Mouse (Mus musculus): ENCODE measurements around the gene Ssmem1. TPM values are rescaled to one million over a fixed set of nuclear protein-coding genes. Genes with fewer than 3 reads are reported as not detected.

Gene Ssmem1
- 0.15 and 0.36 TPM in 2 replicates for polyA plus RNA-seq (2014; fragmentation: Nextera tagmentation; extraction: Ambion mirVana)

DNA sequence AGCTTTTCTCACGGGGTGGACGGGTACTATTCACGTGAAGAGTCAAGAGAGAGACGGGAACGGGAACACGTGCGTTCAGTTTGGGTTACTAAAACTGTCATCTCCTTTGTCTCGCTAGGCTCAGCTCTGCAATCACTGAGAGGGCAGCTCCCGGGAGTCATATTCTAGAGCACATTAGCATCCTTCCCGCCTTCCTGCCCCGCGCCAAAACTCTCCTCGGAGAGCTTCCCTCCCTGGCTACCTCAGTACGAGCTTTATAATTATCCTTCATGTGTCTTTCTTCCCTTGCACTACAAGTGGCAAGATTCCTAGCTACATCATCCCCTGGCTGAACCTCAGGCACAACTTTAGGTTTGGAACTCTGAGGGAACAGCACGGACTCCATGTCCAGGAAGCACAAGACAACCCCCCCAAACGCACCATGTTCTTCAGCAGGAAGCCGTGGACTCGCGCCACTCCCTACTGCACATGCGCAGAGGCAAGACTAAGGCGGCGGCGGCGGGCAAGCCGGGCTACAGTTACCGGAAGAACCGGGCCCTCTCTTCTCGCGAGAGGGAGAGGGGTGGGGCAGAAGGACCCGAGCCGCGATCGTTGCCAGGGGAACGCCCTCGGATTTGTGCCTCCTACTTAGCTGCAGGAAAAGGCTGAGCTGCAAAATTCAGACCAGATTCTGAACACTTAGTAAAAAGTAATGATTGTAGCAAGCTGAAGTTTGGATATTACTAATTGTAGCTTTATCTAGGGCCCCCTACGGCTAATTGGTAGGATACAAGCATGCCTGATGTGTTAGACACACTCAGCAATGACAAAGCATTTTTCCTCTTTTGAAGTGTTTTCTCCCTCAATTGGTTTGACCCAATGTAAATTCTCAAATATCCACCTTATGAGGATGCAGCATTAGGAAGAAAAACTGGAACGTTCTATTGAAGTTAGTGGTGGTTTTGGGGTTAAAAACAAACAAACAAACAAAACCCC lies at the start of gene Ssmem1, which contains the start of gene Tmem209:
TSS of gene Ssmem1 (plus strand) at position 585 of the 975 bp plus-strand sequence.
TSS of gene Tmem209 (minus strand) at position 519 of the 975 bp plus-strand sequence.
- under 1% methylated on average over 37 of the region's 37 CpGs for WGBS
- H3K36me3 ChIP-seq (replicated peaks; ENCODE audit: control insufficient read depth, insufficient read depth, low read depth, low read length) = no peaks in the 10 kb centered on the region
- DNase-seq (ENCODE audit: low spot score) = peak; percentile 100

DNA sequence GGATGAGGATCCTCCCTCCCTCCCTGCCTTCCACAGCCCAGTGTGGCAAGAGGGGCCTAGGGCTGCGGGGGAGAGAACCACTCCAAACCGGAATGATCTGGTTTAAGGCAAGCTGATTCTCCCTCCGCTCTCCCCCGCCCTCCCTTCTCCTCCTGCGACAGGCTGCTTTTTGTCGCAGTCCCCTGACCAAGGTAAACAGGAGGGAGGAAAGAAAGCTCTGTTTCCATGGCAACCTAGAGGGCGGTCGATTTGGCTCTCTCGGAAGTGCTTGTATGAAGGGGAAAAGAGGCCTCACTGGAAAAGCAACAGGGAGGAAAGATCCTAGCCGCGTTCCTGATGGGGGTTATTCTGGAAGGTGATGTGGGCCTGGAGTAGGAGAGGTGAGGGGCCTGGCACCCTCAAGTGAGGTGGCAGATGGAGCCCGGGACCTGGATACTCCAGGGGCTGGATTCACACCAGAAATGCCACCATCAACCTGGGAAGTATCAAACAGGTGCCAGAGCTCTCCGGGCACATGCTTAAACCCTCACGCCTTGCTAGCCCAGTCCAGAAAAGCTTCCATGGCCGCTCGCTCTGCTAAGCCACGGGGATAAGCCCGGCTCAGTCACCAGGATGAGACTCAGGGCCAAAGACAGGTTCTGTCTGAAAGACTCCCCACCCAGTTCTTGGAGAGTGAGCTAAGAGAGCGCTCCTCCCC lies 48.8 kb upstream of the Ssmem1 start:
- peak; percentile 98 for DNase-seq (ENCODE audit: low spot score)
- no peaks in the 10 kb centered on the region for H3K27me3 ChIP-seq (ENCODE audit: control insufficient read depth, insufficient read depth, low read length)
- H3K27ac ChIP-seq (replicated peaks; ENCODE audit: low read depth, low read length) = peak overlapping the region; percentile 95
- peak overlapping the region; percentile 85 for H3K9ac ChIP-seq (replicated peaks; ENCODE audit: low read length)
- WGBS = 12% methylated on average over 18 of the region's 19 CpGs
- ATAC-seq (replicated peaks; ENCODE audit: insufficient number of reproducible peaks, low FRiP score, low TSS enrichment, low read depth) = peak; percentile 87
- H3K4me1 ChIP-seq (ENCODE audit: control insufficient read depth, insufficient read depth, low read length) = peaks cover 19% of the 10 kb centered on the region
- peak overlapping the region; percentile 25; the same call in 1 of the 2 replicates for H3K4me2 ChIP-seq (ENCODE audit: low read depth, low read length)
- no peak overlapping the region for H3K4me3 ChIP-seq (ENCODE audit: low read depth, low read length)
- H3K9me3 ChIP-seq (replicated peaks; ENCODE audit: control insufficient read depth, low read length) = no peaks in the 10 kb centered on the region
- no peaks in the 10 kb centered on the region for H3K36me3 ChIP-seq (replicated peaks; ENCODE audit: control insufficient read depth, insufficient read depth, low read depth, low read length)

More for the DNA sequence above, at the start of gene Ssmem1, which contains the start of gene Tmem209:
- peak within 1 kb of the TSS; percentile 40 for H3K4me2 ChIP-seq (ENCODE audit: low read depth, low read length)
- H3K4me3 ChIP-seq (ENCODE audit: low read depth, low read length) = peak within 1 kb of the TSS; percentile 39
- H3K4me1 ChIP-seq (ENCODE audit: control insufficient read depth, insufficient read depth, low read length) = no peaks in the 10 kb centered on the region
- no peaks in the 10 kb centered on the region for H3K27me3 ChIP-seq (ENCODE audit: control insufficient read depth, insufficient read depth, low read length)
- peak within 1 kb of the TSS; percentile 87 for H3K9ac ChIP-seq (replicated peaks; ENCODE audit: low read length)
- peak; percentile 95 for ATAC-seq (replicated peaks; ENCODE audit: insufficient number of reproducible peaks, low FRiP score, low TSS enrichment, low read depth)
- no peaks in the 10 kb centered on the region for H3K9me3 ChIP-seq (replicated peaks; ENCODE audit: control insufficient read depth, low read length)
- peak within 1 kb of the TSS; percentile 96 for H3K27ac ChIP-seq (replicated peaks; ENCODE audit: low read depth, low read length)

GRCm38 (mm10) chr6:30461755-30462344 lies 47.8 kb upstream of the Ssmem1 start:
- H3K27ac ChIP-seq (replicated peaks; ENCODE audit: low read depth, low read length) = peak overlapping the region; percentile 95; the same call in 1 of the 2 replicates
- ATAC-seq (replicated peaks; ENCODE audit: insufficient number of reproducible peaks, low FRiP score, low TSS enrichment, low read depth) (no peak), DNase-seq (ENCODE audit: low spot score) (no peak)
- H3K4me1 ChIP-seq (ENCODE audit: control insufficient read depth, insufficient read depth, low read length) = peaks cover 19% of the 10 kb centered on the region
- no peaks in the 10 kb centered on the region for H3K36me3 ChIP-seq (replicated peaks; ENCODE audit: control insufficient read depth, insufficient read depth, low read depth, low read length)
- 87% methylated on average over 12 of the region's 13 CpGs for WGBS
- no peaks in the 10 kb centered on the region for H3K9me3 ChIP-seq (replicated peaks; ENCODE audit: control insufficient read depth, low read length)
- no peak overlapping the region for H3K4me2 ChIP-seq (ENCODE audit: low read depth, low read length)
- no peak overlapping the region for H3K4me3 ChIP-seq (ENCODE audit: low read depth, low read length)
- no peak overlapping the region for H3K9ac ChIP-seq (replicated peaks; ENCODE audit: low read length)
- no peaks in the 10 kb centered on the region for H3K27me3 ChIP-seq (ENCODE audit: control insufficient read depth, insufficient read depth, low read length)

DNA sequence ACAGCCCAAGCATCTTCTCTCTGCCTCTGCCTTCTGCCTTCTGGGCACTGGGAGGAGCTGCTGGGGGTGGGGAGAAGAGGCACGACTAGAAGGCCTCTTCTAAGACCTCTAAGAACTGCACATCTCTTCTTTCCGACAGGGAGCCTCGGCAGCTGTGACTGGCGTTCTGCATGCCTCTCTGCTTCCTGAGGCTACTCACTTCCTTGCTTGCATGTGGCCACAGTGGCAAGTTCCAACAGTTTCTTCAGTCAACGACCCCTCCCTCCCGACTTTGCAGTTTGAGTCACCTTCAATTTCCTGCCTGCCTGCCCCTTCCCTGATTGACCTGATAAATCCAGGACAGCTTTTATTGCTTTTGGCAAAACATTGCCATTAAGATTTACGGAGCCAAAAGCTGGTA lies 46.8 kb upstream of the Ssmem1 start:
- H3K4me1 ChIP-seq (ENCODE audit: control insufficient read depth, insufficient read depth, low read length) = peaks cover 19% of the 10 kb centered on the region
- DNase-seq (ENCODE audit: low spot score) (no peak), ATAC-seq (replicated peaks; ENCODE audit: insufficient number of reproducible peaks, low FRiP score, low TSS enrichment, low read depth) (no peak)
- H3K27me3 ChIP-seq (ENCODE audit: control insufficient read depth, insufficient read depth, low read length) = no peaks in the 10 kb centered on the region
- WGBS = 20% methylated on average over 7 of the region's 7 CpGs
- H3K9ac ChIP-seq (replicated peaks; ENCODE audit: low read length) = peak overlapping the region; percentile 32; the same call in 1 of the 2 replicates
- no peak overlapping the region; the same call in 1 of the 2 replicates for H3K27ac ChIP-seq (replicated peaks; ENCODE audit: low read depth, low read length)
- no peak overlapping the region for H3K4me3 ChIP-seq (ENCODE audit: low read depth, low read length)
- H3K4me2 ChIP-seq (ENCODE audit: low read depth, low read length) = no peak overlapping the region
- no peaks in the 10 kb centered on the region for H3K9me3 ChIP-seq (replicated peaks; ENCODE audit: control insufficient read depth, low read length)
- no peaks in the 10 kb centered on the region for H3K36me3 ChIP-seq (replicated peaks; ENCODE audit: control insufficient read depth, insufficient read depth, low read depth, low read length)

GRCm38 (mm10) chr6:30465586-30465985 lies 44.1 kb upstream of the Ssmem1 start:
- DNase-seq (ENCODE audit: low spot score) = no peak
- WGBS = 88% methylated on average over 11 of the region's 11 CpGs
- ATAC-seq (replicated peaks; ENCODE audit: insufficient number of reproducible peaks, low FRiP score, low TSS enrichment, low read depth) = no peak
- no peaks in the 10 kb centered on the region for H3K27me3 ChIP-seq (ENCODE audit: control insufficient read depth, insufficient read depth, low read length)
- H3K4me2 ChIP-seq (ENCODE audit: low read depth, low read length) = no peak overlapping the region
- no peaks in the 10 kb centered on the region for H3K9me3 ChIP-seq (replicated peaks; ENCODE audit: control insufficient read depth, low read length)
- H3K9ac ChIP-seq (replicated peaks; ENCODE audit: low read length) = no peak overlapping the region
- no peak overlapping the region for H3K4me3 ChIP-seq (ENCODE audit: low read depth, low read length)
- H3K36me3 ChIP-seq (replicated peaks; ENCODE audit: control insufficient read depth, insufficient read depth, low read depth, low read length) = no peaks in the 10 kb centered on the region
- H3K27ac ChIP-seq (replicated peaks; ENCODE audit: low read depth, low read length) = no peak overlapping the region
- H3K4me1 ChIP-seq (ENCODE audit: control insufficient read depth, insufficient read depth, low read length) = peaks cover 11% of the 10 kb centered on the region

- H3K4me3 ChIP-seq (ENCODE audit: low read depth, low read length) = no peak overlapping the region
- no peaks in the 10 kb centered on the region for H3K4me1 ChIP-seq (ENCODE audit: control insufficient read depth, insufficient read depth, low read length)
- H3K9me3 ChIP-seq (replicated peaks; ENCODE audit: control insufficient read depth, low read length) = no peaks in the 10 kb centered on the region
- no peaks in the 10 kb centered on the region for H3K36me3 ChIP-seq (replicated peaks; ENCODE audit: control insufficient read depth, insufficient read depth, low read depth, low read length)
- no peak overlapping the region for H3K27ac ChIP-seq (replicated peaks; ENCODE audit: low read depth, low read length)
- no peaks in the 10 kb centered on the region for H3K27me3 ChIP-seq (ENCODE audit: control insufficient read depth, insufficient read depth, low read length)
- no peak for DNase-seq (ENCODE audit: low spot score)
- ATAC-seq (replicated peaks; ENCODE audit: insufficient number of reproducible peaks, low FRiP score, low TSS enrichment, low read depth) = no peak
- no peak overlapping the region for H3K9ac ChIP-seq (replicated peaks; ENCODE audit: low read length)
- 60% methylated on average over 1 of the region's 1 CpGs for WGBS
- no peak overlapping the region for H3K4me2 ChIP-seq (ENCODE audit: low read depth, low read length)
Measured at GRCm38 (mm10) chr6:30468058-30468457, 41.6 kb upstream of the Ssmem1 start.

DNA sequence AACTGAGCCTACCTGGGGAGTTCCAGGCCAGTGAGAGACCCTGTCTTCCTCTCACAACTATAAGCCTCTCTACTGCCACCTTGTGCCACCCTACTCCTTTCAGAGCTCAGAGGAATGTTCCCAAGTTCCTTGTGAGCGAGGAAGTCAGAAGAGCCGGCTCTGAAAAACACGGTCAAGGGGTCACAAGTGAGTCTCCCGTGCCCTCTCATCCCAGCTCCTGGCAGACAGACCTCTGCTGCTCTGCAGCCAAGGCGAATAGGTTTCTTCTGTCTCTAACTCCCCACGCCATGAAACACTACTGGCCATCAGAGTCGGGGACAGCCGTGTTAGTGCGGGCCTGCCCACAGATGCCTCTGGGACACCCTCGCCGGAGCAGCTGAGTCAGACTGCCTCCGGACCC lies 41.0 kb upstream of the Ssmem1 start:
- Histone ChIP-seq H3K27ac (replicated peaks; ENCODE audit: low read depth, low read length) (no peak overlapping the region), H3K36me3 (replicated peaks; ENCODE audit: control insufficient read depth, insufficient read depth, low read depth, low read length) (no peaks in the 10 kb centered on the region), H3K9ac (replicated peaks; ENCODE audit: low read length) (peak overlapping the region; percentile 27), H3K4me1 (ENCODE audit: control insufficient read depth, insufficient read depth, low read length) (no peaks in the 10 kb centered on the region), H3K27me3 (ENCODE audit: control insufficient read depth, insufficient read depth, low read length) (no peaks in the 10 kb centered on the region), H3K4me2 (ENCODE audit: low read depth, low read length) (no peak overlapping the region), H3K4me3 (ENCODE audit: low read depth, low read length) (no peak overlapping the region), H3K9me3 (replicated peaks; ENCODE audit: control insufficient read depth, low read length) (no peaks in the 10 kb centered on the region)
- 58% methylated on average over 12 of the region's 12 CpGs for WGBS
- ATAC-seq (replicated peaks; ENCODE audit: insufficient number of reproducible peaks, low FRiP score, low TSS enrichment, low read depth) = no peak
- DNase-seq (ENCODE audit: low spot score) = peak; percentile 63

Measured in embryonic facial prominence, embryonic 11.5 days (tissue).